Comparison of ENCODE assay signal across 11 mouse cellular contexts in genomic region chr7:92280925-92281324, GRCm38 (mm10).
DNase-seq lines count a peak whose midpoint lies in the region; ATAC-seq and TF ChIP-seq lines count a peak whose summit lies in the region.
"Had no signal": no experiment of that assay in that cellular context is flagged by ENCODE, and none has a peak within 500 bp of the region (broad histone marks: within the 10 kb centered on the region; RNA-seq: fewer than 3 reads in every experiment).

No protein-coding gene starts in this region.

- H3K9me3 ChIP-seq in embryonic facial prominence, embryonic 13.5 days = no peaks in the 10 kb centered on the region
- no peaks in the 10 kb centered on the region for H3K9me3 ChIP-seq in midbrain, embryonic 16.5 days (replicated peaks; ENCODE audit: control insufficient read depth, low read length, poor library complexity, severe bottlenecking)
- H3K9me3 ChIP-seq in liver, postnatal 0 days (ENCODE audit: low read length) = no peaks in the 10 kb centered on the region

- no peaks in the 10 kb centered on the region for H3K27me3 ChIP-seq in embryonic facial prominence, embryonic 13.5 days
- H3K27me3 ChIP-seq in midbrain, embryonic 16.5 days (ENCODE audit: control insufficient read depth, insufficient read depth, low read depth, low read length) = no peaks in the 10 kb centered on the region
- H3K27me3 ChIP-seq in liver, postnatal 0 days (ENCODE audit: insufficient read depth, low read length) = no peaks in the 10 kb centered on the region

- H3K9ac ChIP-seq in embryonic facial prominence, embryonic 13.5 days = no peak overlapping the region
- no peak overlapping the region for H3K9ac ChIP-seq in midbrain, embryonic 16.5 days (ENCODE audit: low read depth, low read length)
- no peak overlapping the region for H3K9ac ChIP-seq in liver, postnatal 0 days (replicated peaks)

- peaks cover 48% of the 10 kb centered on the region for H3K4me1 ChIP-seq in embryonic facial prominence, embryonic 13.5 days
- H3K4me1 ChIP-seq in midbrain, embryonic 16.5 days (ENCODE audit: control insufficient read depth, insufficient read depth, low read length) = peaks cover 9% of the 10 kb centered on the region; the same call in 1 of the 2 replicates
- no peaks in the 10 kb centered on the region for H3K4me1 ChIP-seq in liver, postnatal 0 days (ENCODE audit: insufficient read depth)

- H3K27ac ChIP-seq in embryonic facial prominence, embryonic 13.5 days = peak overlapping the region; percentile 75
- H3K27ac ChIP-seq in midbrain, embryonic 16.5 days (ENCODE audit: low read length) = no peak overlapping the region
- no peak overlapping the region for H3K27ac ChIP-seq in liver, postnatal 0 days (ENCODE audit: low read depth)
- H3K27ac ChIP-seq: macrophage; stomach, postnatal 0 days had no signal

- H3K4me3 ChIP-seq in embryonic facial prominence, embryonic 13.5 days = no peak overlapping the region
- H3K4me3 ChIP-seq in midbrain, embryonic 16.5 days (ENCODE audit: low read depth, low read length) = no peak overlapping the region
- H3K4me3 ChIP-seq in liver, postnatal 0 days (ENCODE audit: low read depth, low read length) = no peak overlapping the region
- H3K4me3 ChIP-seq: layer of hippocampus, adult 2 months had no signal

- no peak for TF ChIP-seq EP300 in liver, postnatal 0 days (IDR thresholded peaks at IDR 0.05; ENCODE audit: low read depth)

- DNase-seq in frontal cortex, postnatal 14 days (ENCODE audit: low spot score in 2 of 2) = no peak
- peak; percentile 3 for DNase-seq in lung, postnatal 10 days
- no peak for DNase-seq in lung, postnatal 25 days (ENCODE audit: low spot score)
- no peak for DNase-seq in adipocyte (ENCODE audit: low spot score)
- no peak for DNase-seq in liver, postnatal 0 days

- no peak for TF ChIP-seq CTCF in liver, postnatal 0 days (IDR thresholded peaks at IDR 0.05; ENCODE audit: low read depth)

- WGBS in embryonic facial prominence, embryonic 13.5 days = 5% methylated on average over 7 of the region's 7 CpGs
- WGBS in midbrain, embryonic 16.5 days = 29% methylated on average over 7 of the region's 7 CpGs
- 45% methylated on average over 7 of the region's 7 CpGs for WGBS in liver, postnatal 0 days (ENCODE audit: insufficient replicate concordance)

- ATAC-seq in frontal cortex, adult (ENCODE audit: low TSS enrichment) = 0 out of 2 replicates have a peak, but pooled peaks have one; percentile 32
- ATAC-seq in embryonic facial prominence, embryonic 13.5 days (ENCODE audit: insufficient number of reproducible peaks, insufficient read depth, low FRiP score, low TSS enrichment, low read depth) = 0 out of 2 replicates have a peak, but pooled peaks have one; percentile 48
- 0 out of 2 replicates have a peak, but pooled peaks have one; percentile 32 for ATAC-seq in midbrain, embryonic 16.5 days
- no peak for ATAC-seq in liver, postnatal 0 days

- H3K4me2 ChIP-seq in embryonic facial prominence, embryonic 13.5 days = peak overlapping the region; percentile 40
- H3K4me2 ChIP-seq in midbrain, embryonic 16.5 days (ENCODE audit: low read length) = no peak overlapping the region
- no peak overlapping the region for H3K4me2 ChIP-seq in liver, postnatal 0 days (ENCODE audit: low read depth, low read length)

- H3K36me3 ChIP-seq in embryonic facial prominence, embryonic 13.5 days = no peaks in the 10 kb centered on the region
- H3K36me3 ChIP-seq in midbrain, embryonic 16.5 days (ENCODE audit: control insufficient read depth, insufficient read depth, low read length) = no peaks in the 10 kb centered on the region
- no peaks in the 10 kb centered on the region for H3K36me3 ChIP-seq in liver, postnatal 0 days (replicated peaks; ENCODE audit: insufficient read depth, low read length)
